Mouse (Mus musculus) cerebellum, adult 11-12 months (tissue): ENCODE data around the gene Bnip2.

Source experiments
- DNase-seq: peaks from one replicate; pipeline ENCODE4 v3.0.0; 2022

The Bnip2 gene

DNA sequence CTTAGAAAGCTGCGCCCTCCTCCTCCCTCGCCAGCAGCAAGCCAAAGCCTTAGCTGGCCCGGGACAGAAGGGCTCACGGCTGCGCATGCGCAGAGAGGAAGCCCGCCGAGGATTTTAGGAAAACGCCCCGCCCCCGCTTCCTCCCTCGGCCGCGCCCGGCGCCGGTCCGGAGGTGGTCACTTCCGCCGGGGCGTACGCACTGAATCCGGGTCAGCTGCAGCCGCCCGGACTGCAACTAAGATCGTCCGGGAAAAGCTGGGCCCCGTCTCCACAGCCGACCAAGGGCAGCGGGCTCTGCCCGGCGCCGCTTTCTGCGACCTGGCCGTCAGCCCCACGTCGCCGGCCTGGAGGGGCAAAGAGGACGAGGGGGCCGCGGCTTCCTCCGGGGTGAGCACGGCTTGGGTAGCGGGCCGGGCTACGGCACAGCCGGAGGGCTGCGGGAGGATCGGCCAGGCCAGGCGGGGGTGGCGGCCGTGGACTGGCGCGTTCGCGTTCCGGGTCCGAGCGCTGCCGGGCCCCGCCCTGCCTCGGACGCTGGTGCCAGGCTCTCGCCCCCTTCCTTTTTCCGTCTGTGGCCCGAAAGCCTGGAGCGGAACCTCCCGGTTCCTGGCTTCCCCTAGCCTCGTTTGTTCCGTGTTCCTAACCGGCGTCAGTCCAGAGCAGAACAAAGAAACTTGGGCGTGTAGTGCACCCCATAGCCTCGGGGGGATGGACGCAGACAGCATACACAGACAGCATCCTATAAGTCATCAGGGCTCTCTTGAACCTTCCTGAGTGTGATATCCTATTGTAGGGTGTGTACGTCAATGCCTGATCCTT is at the start of gene Bnip2:
Gene Bnip2 (plus strand): TSS at position 164 of the 819 bp plus-strand sequence.
- peak; percentile 96 for DNase-seq

DNA sequence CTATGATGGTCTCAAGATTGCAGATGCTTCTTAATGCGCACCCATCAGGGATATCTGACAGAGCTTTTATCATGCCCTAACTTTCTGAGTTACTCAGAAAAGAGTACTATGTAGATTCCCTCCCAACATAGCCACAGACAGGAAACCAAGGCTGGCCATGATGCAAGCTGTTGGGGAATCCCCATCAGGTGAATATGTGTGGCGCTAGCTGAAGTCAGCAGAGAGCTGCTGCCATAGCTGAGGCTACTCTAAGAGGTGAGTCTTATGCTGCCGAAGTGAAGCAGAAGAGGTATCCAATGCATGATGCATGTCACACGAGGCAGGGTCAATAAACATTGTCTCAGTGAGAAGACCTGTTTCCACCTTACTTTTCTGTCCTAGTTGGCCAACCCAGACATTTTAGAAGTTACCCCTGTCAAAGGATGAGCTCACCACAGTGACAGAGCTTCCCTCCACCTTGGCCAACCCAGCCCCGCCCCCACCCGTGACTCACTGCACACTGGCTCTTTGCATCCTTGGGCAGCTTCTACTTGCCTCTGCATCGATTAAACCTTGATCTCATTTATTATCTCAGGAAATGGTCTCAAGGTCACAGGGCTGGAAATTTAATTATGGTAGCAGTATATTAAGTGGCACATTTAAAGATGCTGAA is 48.3 kb upstream of the Bnip2 start:
- DNase-seq = no peak

DNA sequence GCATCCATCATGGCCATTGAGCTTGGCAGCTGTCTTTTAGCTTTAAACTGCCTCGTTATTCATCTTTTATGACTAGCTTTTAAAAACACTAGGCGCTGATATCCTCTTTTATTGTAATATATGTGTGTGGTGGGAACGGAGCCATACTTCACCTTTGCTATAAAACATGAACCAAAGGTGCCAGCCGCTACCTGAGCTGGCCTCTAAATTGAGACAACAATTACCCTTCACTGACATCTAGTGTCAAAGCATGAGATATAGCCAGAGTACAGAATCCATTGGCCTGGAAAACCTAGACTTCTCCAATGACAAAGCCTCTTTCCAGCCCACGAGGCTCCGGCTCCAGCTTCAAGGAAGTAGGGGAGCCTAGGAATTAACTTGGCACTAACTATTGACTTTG is 47.7 kb upstream of the Bnip2 start:
- no peak for DNase-seq

DNA sequence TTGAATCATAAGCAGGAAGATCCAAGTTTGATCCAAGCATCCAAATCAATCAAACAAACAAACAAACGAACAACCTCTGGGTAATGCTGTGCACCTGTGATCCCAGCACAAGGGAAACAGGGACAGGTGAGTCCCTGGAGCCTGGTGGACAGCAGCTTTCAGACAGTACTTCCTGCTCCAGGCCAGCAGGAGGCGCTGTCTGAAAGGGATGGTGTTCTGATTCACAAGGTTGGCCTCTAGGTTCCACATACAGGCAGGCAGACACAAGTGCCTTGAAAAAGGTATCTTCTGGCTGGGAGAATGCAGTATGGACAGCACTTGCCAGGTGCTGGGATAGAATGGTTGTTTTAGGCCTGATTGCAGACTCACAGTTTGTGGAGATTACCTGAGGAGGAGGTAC is 40.3 kb upstream of the Bnip2 start:
- no peak for DNase-seq

DNA sequence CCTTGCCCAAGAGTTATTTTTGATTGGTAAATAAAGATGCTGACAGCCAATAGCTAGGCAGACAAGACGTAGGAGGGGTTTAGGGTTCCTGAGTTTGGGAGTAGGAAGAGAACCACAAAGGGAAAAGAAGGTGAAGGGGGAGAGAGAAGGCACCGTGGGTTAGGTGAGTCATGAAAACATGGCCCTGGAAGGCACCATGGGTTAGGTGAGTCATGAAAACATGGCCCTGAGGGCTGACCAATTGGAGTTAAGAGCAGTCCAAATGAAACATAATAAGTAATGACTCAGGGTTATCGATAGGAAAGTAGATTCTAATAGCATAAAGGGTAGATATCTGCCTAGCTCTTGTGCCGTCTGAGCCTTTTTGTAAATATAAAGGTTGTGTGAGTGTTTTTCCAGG is 39.6 kb upstream of the Bnip2 start:
- no peak for DNase-seq

DNA sequence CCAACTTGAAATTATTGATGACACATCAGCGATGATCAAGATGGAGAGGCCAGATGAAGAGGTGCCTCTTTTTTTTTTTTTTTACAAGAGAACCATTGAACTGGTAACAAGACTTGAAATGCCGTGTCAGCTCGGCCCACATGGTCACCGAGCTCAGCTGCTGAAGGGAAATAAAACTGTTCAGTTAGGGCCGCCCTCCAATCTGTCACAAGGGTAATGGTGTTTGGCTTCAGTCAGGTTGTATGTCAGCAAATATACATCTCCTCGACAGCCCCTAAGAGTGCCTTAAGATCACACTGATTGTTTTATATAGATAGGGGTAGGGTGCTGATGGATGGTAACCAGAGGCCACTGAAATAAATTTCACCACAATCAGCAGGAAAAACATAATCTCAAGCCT is 28.3 kb upstream of the Bnip2 start:
- no peak for DNase-seq

DNA sequence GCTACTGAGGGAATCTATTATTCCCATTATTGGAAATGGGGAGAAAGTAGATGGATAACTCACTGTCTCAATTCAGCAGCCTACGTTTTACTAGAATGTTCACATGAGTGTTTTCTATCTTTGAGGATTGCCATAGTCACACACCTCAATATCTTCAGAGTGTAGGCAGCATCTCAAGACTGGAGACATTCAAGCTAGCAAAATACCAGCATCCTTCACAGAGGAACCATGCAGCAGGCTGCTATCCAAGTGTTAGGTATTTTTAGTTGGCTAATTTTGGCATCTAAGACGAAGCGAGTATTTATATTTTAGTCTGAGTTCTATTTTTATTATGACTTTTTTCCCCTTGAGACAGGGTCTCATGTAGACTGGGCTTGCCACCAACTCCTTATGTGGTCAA is 24.9 kb upstream of the Bnip2 start:
- no peak for DNase-seq

DNA sequence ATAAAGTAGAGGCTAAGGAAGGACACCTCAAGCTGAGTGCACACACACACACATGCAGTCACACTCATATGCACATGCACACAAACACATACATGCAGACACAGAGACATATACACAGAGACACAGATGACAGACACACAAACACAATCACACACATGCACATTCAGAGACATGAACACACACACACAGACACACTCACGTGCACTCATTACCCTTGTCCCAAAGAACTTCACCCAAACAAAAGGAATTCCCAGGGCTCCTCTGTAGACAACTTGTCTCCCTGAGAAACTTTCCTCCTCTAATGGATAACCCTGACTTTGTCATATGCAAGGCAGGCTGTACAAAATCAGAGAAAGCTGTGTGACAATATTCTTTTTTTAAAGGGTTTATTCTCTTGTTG is 3.7 kb upstream of the Bnip2 start:
- DNase-seq = no peak

DNA sequence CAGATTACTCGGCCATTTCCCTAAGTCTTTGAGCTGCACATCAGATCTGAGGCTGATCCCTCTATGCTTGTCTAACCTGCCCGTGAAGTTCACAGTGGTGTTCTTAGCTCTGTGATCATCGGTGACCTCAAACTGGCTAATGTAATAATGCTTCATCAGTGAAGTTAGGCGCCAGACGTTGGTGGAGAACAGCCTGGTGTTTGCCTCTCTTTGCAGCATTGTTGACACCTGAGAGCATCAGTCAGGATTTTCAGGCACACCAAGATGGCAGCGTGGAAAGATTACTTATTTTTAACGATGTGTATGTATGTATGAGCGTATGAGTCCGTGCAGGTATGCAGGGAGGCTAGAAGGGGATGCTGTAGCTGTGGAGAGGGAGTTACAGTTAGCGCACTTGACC is 3.2 kb upstream of the Bnip2 start:
- no peak for DNase-seq

DNA sequence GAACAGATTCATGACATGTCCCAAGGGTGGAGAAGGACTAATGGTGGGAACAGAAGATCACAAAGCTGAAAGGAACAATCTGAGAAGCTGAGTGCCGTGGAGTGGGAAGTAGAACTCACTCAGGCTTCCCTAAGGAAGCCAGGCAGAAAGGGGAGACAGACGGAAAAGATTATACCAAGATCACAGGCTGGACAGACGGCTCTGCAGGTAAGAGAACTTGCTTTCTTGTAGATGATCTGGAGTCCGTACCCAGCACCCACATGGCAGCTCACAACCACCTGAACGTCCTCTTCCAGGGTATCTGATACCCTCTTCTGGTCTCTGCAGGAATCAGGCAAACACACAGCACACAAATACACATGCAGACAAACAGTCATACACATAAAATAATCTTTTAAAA is 2.7 kb upstream of the Bnip2 start:
- no peak for DNase-seq

DNA sequence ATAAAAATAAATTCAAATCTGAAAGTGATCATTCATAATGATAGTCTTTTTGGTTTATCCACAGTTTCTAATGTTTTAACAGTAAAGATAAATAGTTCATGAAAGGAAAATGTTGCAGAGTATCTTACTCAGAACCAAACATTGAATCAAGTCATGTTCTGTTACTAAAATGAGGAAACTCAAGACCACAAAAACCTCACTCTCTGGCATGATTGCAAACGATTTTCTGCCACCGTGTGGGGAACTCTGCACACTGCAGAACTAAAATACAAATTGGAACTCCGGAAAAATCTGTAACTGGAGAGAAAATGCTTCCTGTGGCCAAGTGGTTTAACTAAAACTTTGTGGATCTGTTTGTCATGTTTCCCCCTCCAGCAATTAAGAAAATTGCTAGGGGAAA is 1.7 kb upstream of the Bnip2 start:
- DNase-seq = no peak

DNA sequence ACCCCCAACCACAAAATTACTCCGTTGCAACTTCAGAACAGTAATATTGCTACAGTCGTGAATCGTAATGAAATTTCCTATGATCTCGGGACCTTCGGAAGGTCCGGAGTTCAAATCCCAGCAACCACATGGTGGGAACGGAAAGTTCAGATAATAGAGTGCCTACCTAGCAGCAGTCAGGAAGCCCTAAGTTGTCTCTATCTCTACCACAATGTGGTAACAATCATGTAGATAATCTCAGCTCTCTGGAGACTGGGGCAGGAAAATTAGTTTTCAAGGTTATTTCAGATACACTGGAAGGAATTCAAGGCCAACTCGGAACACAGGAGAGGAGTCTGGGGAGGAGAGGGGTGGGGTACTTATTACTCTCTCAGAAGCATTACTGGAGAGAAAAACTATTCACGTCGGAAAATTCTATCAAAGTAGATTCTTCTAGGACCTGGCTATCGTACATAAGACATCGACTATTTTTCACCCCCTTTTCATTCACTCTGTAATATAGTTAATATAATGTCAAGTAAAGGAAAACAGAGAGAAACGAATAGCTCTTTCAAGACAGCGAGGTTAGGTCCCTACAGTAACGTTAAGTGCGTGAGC is 462 bp upstream of the Bnip2 start:
- DNase-seq = no peak

DNA sequence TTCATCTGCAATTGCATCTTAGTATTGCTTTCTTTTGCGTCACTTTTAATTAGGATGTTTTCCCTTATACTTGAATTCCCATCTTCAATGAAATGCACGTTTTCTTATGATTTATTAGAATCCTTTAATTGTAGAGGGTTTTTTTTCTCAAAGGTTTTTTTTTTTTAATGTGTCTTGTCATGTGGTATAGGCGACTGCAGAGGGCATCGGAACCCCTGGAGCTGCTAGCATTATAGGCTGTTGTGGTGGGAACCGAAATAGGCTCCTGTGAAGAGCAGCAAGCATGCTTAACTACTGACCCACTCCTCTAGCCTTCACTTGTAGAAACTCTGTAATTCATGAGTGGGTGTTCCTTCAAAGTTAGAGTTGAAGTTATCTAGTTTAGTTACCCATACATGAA is 1.1 kb downstream of the Bnip2 start:
- DNase-seq = no peak

DNA sequence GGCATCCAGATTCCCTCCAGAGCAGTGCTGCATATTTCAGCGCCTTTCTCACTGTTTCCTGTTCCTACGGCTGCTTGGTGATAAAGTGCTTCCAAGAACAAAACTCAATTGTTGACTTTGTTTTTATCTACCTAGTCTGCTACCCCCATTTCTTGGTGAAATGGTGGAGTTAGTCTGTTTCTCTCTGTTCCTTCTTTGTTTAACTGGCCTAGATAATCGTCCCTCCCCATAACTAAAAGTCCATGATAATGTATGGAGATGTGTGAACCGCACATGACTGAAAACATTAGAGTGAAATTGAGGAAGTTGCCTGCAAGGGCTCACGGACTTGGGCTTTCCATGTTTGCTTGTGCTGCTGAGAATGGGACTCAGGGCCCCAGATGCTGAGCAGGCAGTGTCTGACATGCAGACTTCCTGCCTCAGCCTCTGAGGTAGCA is 3.6 kb downstream of the Bnip2 start:
- no peak for DNase-seq

DNA sequence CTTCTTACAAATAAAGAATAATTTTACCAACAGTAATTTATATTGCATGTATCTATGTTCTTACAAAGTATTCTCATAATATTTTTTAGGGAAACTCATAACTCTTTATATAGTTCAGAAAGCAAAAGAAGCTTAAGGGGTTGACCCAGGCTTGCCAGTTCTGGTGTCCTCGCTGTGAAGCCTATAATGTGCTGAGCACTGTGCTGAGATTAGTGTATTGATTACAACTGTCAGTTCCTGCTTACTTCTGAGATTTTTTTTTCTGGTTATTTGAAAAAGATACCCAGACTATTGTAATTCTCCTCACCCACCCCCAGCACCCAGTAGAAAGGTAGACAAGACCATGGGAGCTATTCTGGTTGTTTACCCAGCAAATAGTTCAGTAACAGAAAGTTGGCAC is 4.2 kb downstream of the Bnip2 start:
- no peak for DNase-seq

DNA sequence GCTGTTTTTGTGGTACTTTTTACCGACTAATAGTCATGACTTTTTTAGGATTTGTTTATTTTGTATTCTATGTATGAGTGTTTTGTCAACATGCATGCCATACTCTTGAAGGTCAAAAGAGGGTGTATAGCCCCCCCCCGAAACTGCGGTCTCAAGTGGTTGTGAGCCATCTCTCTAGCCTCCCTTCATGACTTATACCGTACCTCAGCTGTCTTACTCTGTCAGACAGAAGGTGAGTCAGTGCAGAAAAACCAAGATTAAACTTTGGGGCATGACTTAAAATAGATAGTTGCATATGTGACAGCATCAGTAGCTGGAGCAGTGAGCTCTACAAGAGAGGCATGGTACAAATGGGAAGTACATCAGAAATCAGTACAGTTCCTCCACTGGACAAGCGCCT is 5.3 kb downstream of the Bnip2 start:
- no peak for DNase-seq

DNA sequence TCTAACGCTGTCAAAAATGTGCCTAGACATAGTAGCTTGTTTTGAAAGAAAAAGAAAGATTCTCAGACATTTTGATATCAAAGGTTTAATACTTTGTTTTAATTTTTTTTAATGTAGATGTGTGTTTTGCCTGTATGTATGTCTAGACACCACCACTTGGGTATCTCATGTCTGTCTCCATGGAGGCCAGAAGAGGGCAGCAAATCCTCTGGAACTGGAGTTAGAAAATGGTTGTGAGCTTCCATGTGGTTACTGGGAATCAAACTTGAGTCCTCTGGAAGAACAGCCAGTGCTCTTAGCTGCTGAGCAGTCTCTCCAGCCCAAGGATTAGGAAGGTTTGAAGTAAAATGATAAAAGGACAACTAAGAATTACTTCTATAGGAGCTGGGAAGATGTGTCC is 10.1 kb downstream of the Bnip2 start:
- no peak for DNase-seq

DNA sequence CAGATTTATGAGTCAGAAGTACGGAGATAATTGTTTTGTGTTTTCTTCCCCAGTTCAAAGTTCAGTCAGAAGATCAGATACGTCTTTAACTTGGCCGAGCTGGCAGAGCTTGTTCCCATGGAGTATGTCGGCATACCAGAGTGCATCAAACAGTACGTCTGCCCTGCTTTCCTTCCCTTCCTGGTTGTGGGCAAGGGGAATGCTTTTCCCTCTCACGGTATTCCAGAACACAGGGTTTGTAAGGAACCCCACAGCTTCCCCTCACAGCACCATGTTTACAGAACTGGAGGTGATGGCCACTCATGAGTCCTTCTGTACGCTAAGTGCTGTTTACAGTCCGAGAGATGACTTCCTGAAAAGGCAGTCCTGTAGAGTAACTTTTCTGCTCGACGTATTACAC is 14.2 kb downstream of the Bnip2 start:
- no peak for DNase-seq

DNA sequence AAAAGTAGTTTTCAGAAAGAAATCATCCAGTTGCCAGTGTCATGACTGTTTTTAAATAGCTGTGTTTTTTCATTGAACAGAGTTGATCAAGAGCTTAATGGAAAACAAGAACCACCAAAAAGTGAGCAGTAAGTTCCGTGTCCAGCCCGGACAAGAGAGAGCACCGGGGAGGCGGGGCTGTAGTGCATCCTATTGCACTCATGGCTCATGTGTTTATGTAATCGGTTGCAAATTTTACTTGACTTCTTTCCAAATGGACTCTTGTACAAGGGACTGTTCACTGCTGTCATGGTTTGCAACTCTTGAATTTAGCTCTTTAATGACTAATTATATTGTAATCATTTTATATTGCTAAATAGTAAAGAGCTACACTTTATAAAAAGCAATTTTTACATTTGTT is 17.7 kb downstream of the Bnip2 start:
- no peak for DNase-seq

DNA sequence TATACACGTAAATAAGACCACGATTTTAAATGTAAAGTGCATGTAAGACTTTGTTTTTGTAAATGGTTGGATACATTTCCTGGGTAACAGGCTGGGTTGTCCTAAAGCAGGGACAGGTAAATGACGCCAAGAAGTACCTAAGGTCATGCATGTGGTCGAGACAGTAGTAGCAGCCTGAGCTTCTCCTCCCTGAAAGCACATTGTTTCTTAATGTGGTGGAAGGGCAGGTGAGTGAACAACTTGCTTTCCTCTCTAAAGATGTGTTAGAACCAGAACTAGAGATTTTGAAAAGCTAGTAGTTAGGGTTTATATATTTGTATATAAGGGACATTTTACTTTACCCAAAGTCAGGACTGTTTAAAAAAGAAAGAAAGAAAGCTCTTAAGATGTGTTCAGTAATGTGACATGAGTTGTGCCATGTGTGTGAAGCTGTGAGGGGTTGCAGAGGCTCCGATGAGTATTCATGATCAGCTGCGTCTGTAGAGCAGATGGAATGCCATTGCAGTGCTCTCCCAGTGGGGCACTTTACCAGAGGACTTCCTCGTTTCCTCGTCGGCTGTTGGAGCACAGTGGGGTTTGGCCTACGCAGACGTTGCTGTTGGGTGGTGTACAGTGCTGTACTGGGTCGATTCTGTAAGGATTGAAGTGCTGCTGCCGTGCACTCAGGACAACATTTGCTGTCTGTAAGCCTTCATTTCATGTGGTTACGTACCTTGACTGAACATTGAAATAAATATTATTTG is 18.4 kb downstream of the Bnip2 start:
- no peak for DNase-seq

DNA sequence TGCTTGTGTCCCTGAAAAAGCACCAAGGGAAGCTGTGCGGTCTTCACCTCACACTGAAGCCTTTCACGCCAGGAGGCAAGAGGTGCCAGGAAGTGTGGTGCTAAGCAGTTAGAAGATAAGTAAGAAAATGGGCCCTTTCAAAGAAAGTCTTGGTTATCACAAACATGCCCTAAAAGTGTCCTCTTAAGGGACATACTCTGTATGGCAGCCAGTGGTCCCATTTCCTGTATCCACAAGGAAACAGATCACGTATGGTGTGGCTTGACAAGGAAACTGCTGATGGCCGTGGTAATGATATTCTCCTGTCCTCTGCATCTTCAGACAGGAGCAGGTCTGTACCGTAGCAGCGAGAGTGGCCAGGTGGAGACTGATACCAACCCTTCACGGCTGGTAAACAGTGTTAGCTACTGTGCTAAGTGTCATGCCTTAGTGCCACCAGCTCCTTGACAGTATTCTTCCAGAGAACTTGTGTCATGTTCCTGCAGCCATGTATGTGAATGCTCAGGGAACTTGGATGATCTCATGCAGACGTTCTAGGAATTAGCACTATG is 20.6 kb downstream of the Bnip2 start:
- no peak for DNase-seq

DNA sequence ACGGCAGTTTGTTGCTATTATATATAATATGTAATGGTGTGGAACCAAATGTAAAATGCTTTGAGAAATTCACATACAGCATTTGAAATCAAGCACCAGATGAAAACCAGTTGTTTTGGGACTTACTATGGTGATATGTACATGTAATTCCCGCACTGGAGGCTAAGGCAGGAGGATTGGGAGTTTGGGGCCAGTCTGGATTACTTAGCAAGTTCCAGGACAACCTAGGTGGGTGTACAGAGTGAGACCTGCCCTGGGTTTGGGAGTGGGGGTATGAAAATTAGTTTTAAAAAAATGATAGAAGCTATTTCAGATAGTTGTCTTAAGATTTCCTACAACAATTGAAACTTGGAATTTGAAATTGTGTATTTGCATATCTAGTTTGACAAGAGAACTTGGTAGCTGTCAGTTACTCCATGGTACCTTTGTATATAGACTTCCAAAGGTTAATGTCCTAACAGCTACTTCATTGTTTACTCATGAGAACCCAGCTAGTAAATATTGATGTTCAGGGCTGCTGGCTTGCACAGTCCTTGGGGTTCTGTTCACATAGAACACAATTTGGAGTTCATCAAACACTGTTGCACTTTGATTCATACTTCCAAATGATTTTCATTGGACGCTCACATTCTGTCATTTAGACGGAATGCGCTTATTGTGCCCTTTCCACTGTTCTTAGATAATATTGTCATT is 21.7 kb downstream of the Bnip2 start:
- DNase-seq = no peak
